Mouse (Mus musculus) megakaryocyte, embryonic 14.5 days (primary cell): Measurements from ENCODE around the gene Pacsin1. TPM values are rescaled to one million over a fixed set of nuclear protein-coding genes. Genes with fewer than 3 reads are reported as not detected.

Source experiments
- H3K27me3 ChIP-seq: replicated peaks from 2 replicates; pipeline ENCODE3; 2012; ENCODE audit warnings: inconsistent platforms
- H3K36me3 ChIP-seq: replicated peaks from 2 replicates; pipeline ENCODE3; 2012; ENCODE audit warnings: low read length, inconsistent platforms, mixed read lengths
- H3K4me1 ChIP-seq: 2 replicates; pipeline ENCODE4 v1.6.1; 2012; ENCODE audit warnings: inconsistent platforms
- H3K4me3 ChIP-seq: replicated peaks from 2 replicates; pipeline ENCODE3; 2012; ENCODE audit warnings: moderate library complexity, mild to moderate bottlenecking, inconsistent platforms
- H3K9me3 ChIP-seq: 2 replicates; pipeline ENCODE4 v1.6.1; 2012; ENCODE audit warnings: inconsistent platforms
- FLI1 ChIP-seq: IDR thresholded peaks from 2 replicates; pipeline ENCODE4 v1.6.1; 2012; ENCODE audit warnings: low read length, inconsistent platforms, mixed read lengths
- GATA1 ChIP-seq: IDR thresholded peaks from 3 replicates; pipeline ENCODE4 v1.6.1; 2012; ENCODE audit warnings: mixed read lengths, low read length, inconsistent platforms, borderline replicate concordance
- polyA plus RNA-seq: library from polyadenylated mRNA; stranded (reverse); fragments of >175 nt; gene quantifications from 2 replicates; pipeline ENCODE4 v1.2.3, GENCODE M21; 2012; ENCODE audit warnings: low replicate concordance; ENCODE audit not compliant: insufficient read depth

Gene Pacsin1
- polyA plus RNA-seq, 1 experiment, result 0.36 TPM

GRCm38 (mm10) chr17:27703961-27704621 lies 48.8 kb downstream of the Pacsin1 start:
- peaks cover 19% of the 10 kb centered on the region for H3K9me3 ChIP-seq
- no peak overlapping the region for H3K4me3 ChIP-seq
- peaks cover 48% of the 10 kb centered on the region for H3K4me1 ChIP-seq

DNA sequence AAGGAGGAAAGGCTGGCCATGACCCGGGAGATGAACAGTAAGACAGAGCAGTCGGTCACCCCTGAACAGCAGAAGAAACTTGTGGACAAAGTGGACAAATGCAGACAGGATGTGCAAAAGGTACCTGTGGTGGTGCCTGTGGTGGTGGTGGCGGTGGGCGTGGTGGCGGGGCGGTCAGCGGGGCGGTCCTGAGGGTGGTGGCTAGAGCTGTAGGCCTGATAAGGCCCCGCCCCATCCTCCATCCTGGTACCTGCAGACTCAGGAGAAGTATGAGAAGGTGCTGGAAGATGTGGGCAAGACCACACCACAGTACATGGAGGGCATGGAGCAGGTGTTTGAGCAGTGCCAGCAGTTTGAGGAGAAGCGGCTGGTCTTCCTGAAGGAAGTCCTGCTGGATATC lies 50.4 kb downstream of the Pacsin1 start:
- no peaks in the 10 kb centered on the region for H3K36me3 ChIP-seq
- TF ChIP-seq FLI1 (no peak), GATA1 (no peak)
- H3K27me3 ChIP-seq, result peaks cover 68% of the 10 kb centered on the region
- peaks cover 38% of the 10 kb centered on the region for H3K4me1 ChIP-seq
- H3K9me3 ChIP-seq, result peaks cover 4% of the 10 kb centered on the region
- no peak overlapping the region for H3K4me3 ChIP-seq

More at GRCm38 (mm10) chr17:27703961-27704621, 48.8 kb downstream of the Pacsin1 start:
- no peaks in the 10 kb centered on the region for H3K36me3 ChIP-seq
- TF ChIP-seq FLI1, result no peak
- no peak for TF ChIP-seq GATA1
- H3K27me3 ChIP-seq, result peaks cover 59% of the 10 kb centered on the region

DNA sequence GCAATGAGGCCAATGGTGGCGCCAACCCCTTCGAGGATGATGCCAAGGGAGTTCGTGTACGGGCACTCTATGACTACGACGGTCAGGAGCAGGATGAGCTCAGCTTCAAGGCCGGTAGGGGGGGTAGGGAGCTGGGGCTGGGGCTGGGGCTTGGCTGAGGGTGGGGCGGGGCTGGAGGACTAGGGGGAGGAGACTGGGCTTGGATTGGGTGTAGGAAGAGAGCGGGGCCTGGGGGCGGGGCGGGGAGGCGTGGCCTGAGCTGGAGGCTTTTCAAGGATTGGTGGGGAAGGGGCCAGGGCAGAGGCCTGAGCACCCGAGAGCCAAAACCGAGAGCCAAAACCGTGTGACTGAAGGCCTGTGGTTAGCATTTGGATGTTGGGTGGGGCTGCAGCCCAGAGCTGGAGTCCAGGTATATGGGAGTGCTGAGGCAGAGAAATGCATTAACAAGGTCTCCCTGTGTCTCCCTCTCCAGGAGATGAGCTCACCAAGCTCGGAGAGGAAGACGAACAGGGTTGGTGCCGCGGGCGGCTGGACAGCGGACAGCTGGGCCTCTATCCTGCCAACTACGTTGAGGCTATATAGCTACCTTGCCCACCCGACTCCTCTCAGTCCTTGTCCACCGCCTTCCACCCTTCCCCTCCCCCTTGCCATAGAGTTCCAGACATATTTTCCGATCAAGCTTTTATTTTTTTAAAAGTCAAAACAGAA lies 52.8 kb downstream of the Pacsin1 start:
- peaks cover 70% of the 10 kb centered on the region for H3K27me3 ChIP-seq
- no peaks in the 10 kb centered on the region for H3K36me3 ChIP-seq
- H3K4me3 ChIP-seq, result peak overlapping the region; percentile 73
- peaks cover 20% of the 10 kb centered on the region for H3K4me1 ChIP-seq
- no peak for TF ChIP-seq FLI1
- no peak for TF ChIP-seq GATA1
- H3K9me3 ChIP-seq, result no peaks in the 10 kb centered on the region

- H3K9me3 ChIP-seq, result no peaks in the 10 kb centered on the region
- H3K27me3 ChIP-seq, result peaks cover 75% of the 10 kb centered on the region
- TF ChIP-seq GATA1 (no peak), FLI1 (no peak)
- H3K36me3 ChIP-seq, result no peaks in the 10 kb centered on the region
- no peak overlapping the region for H3K4me3 ChIP-seq
- peaks cover 15% of the 10 kb centered on the region for H3K4me1 ChIP-seq
Observed at GRCm38 (mm10) chr17:27709650-27710049, 54.3 kb downstream of the Pacsin1 start.

GRCm38 (mm10) chr17:27712832-27713231 lies 57.5 kb downstream of the Pacsin1 start:
- no peak overlapping the region for H3K4me3 ChIP-seq
- H3K9me3 ChIP-seq, result no peaks in the 10 kb centered on the region
- no peak for TF ChIP-seq FLI1
- TF ChIP-seq GATA1, result no peak
- no peaks in the 10 kb centered on the region for H3K36me3 ChIP-seq
- peaks cover 71% of the 10 kb centered on the region for H3K27me3 ChIP-seq
- H3K4me1 ChIP-seq, result peaks cover 18% of the 10 kb centered on the region

GRCm38 (mm10) chr17:27716804-27717203 lies 61.5 kb downstream of the Pacsin1 start:
- Histone ChIP-seq H3K27me3 (peaks cover 82% of the 10 kb centered on the region), H3K4me3 (peak overlapping the region; percentile 69), H3K4me1 (peaks cover 13% of the 10 kb centered on the region), H3K36me3 (no peaks in the 10 kb centered on the region), H3K9me3 (no peaks in the 10 kb centered on the region)
- TF ChIP-seq FLI1, result no peak
- no peak for TF ChIP-seq GATA1

GRCm38 (mm10) chr17:27718250-27718649 lies 62.9 kb downstream of the Pacsin1 start:
- Histone ChIP-seq H3K4me3 (no peak overlapping the region), H3K27me3 (peaks cover 83% of the 10 kb centered on the region), H3K4me1 (peaks cover 13% of the 10 kb centered on the region), H3K9me3 (no peaks in the 10 kb centered on the region), H3K36me3 (no peaks in the 10 kb centered on the region)
- TF ChIP-seq GATA1, result no peak
- TF ChIP-seq FLI1, result no peak

GRCm38 (mm10) chr17:27719663-27720062 lies 64.4 kb downstream of the Pacsin1 start:
- no peak overlapping the region for H3K4me3 ChIP-seq
- H3K4me1 ChIP-seq, result peaks cover 13% of the 10 kb centered on the region
- TF ChIP-seq FLI1, result no peak
- TF ChIP-seq GATA1, result no peak
- no peaks in the 10 kb centered on the region for H3K36me3 ChIP-seq
- no peaks in the 10 kb centered on the region for H3K9me3 ChIP-seq
- peaks cover 83% of the 10 kb centered on the region for H3K27me3 ChIP-seq

DNA sequence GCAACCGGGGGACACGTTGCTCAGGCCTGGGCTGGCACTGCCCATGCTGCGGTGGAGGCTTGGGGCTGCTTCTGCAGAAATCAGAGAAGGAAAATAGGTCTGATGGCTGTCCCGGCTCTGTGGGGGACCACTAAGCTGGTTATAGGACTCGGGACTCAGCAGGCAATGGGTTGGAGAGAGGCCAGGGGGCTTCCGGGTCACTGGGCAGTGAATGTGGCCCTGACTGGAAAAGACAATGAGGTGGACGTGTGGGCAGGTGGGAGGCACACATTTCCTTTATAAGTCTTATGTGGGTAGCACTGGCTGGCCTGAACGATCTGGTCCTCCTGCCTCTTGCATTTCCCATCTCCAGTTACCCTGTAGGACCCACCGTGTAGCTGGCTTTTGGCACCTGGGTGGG lies 65.0 kb downstream of the Pacsin1 start:
- no peaks in the 10 kb centered on the region for H3K9me3 ChIP-seq
- no peaks in the 10 kb centered on the region for H3K36me3 ChIP-seq
- H3K4me1 ChIP-seq, result peaks cover 19% of the 10 kb centered on the region
- H3K27me3 ChIP-seq, result peaks cover 87% of the 10 kb centered on the region
- H3K4me3 ChIP-seq, result no peak overlapping the region
- TF ChIP-seq FLI1 (no peak), GATA1 (no peak)

- Histone ChIP-seq H3K4me3 (no peak overlapping the region), H3K36me3 (no peaks in the 10 kb centered on the region), H3K9me3 (no peaks in the 10 kb centered on the region), H3K4me1 (peaks cover 26% of the 10 kb centered on the region), H3K27me3 (peaks cover 93% of the 10 kb centered on the region)
- no peak for TF ChIP-seq FLI1
- TF ChIP-seq GATA1, result no peak
Observed at GRCm38 (mm10) chr17:27721125-27721664, 65.9 kb downstream of the Pacsin1 start.
